Mouse (Mus musculus): ENCODE results near the gene Ctbp2.

Ctbp2 gene

DNA sequence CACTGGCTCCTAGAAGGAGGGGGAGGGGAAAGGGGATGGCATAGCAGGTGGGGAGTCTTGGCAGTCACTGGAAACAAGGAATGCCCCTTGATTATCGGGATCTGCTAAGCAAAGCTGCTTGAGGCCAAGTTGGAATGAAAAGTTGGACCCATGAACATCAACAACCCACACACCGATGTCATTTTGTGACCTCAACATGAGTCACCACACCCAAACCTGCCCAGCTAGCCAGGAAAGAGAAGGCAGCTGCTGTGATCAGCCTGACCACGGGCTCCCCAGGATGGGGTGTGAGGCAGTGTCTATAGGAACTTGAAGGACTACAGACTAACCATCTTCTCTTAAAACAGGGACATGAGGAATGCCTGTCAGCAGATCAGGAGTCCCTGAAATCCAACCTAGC lies 38.7 kb downstream of the Ctbp2 start:
- DNase-seq, result no peak

DNA sequence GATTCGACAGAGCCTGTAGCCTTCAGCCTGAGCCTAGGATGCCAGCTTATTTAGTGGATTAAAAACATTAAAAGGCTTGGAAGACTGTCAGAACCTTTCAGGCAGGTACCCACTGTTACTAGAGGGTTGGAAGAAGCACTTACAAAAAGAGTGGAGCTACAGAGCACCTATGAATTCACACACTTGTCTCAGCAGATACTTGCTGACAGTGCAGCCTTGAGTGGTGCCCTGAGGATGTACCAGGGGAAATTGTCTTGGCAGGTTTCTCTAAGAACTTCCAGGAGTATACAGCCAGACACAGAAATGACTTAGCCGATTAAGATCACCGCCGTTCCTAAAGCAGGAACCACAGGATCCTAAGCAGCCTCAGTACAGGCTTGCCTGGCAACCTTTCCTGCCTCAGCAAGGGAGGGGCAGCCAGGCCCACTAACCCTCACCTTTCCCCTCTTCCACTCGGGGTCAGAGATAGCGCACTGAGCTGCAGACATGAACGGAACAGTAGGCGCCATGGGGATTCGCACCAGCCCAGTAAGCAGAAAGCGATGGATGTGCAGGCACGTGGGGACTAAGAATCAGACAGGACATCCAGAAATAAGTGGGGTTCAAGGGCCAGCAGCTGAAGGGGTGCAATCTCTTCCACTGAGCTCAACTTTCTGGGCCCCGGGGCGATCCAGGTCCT lies 40.1 kb downstream of the Ctbp2 start:
- DNase-seq, result no peak

DNA sequence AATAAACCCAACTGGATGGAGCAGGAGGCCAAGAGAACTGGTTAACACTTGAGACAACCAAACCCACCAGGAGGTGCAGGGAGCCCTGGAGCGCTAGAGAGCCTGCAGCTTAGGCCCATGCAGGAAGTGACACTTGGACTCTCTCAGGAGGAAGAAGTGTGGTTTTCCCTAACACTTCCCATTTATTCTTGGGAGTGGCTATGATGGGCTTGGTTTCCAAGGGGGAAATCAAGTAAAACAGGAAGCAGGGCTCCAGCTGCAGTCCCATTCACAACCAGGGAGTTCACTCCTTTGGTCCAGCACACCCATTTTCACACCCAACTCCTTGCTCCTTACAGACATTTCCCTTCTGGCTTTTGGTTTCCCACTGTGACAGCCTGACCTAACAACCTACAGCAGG lies 45.2 kb downstream of the Ctbp2 start:
- no peak for DNase-seq

DNA sequence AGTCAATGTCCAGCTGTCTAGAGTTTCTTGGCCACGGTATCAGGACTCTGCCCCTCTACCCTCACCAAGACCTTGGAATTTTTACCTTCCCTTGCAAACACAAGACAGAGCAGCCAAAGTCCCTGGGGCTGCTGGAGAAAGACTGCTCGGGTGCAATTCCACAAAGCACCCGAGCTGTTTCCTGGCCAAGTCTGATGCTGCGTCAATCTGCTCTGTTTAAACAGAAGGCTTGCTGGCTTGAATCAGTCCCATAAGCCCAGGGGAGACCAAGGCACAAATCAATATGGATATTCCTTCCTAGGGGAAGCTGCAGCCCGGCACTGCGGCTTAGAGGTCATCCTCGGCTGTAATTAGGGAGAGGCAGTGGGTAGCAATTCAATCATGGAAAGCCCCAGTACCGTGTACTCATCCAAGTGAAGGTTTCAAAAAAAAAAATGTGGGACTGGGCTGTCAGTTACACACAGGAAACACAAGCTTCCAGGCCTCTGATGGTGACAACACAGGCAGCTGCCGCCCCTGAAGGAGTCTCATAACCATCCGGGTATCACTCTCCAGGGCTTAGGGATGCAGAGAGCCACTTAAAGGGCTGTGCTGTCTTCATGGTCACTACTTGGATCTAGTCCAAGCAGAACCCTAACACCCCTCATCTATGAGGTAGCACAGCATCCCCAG lies 49.6 kb downstream of the Ctbp2 start:
- peak; percentile 60 to 68 for DNase-seq

DNA sequence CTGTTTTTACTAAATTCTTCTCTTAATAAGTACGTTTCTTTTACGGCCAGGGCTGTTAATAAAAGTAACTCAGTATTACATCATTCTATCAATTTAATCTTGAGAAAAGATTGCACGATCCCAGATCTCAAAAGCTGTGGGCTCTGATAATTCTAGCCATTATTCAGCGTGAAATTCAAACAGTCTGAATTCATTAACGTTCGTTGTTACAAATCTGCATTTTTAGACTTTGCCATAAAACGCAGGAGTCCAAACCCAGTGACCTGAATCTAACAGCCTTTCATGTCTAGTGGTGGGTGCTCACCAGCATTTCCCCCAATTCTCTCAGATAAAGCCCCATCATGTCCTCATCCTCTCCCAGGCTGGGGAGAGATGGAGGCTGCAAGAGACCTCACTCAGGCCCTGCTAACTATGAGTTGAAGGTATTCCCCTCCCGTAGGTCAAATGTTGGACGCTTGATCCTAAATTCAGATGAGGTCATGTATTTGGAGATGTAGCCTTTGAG lies 51.0 kb downstream of the Ctbp2 start:
- no peak for DNase-seq

DNA sequence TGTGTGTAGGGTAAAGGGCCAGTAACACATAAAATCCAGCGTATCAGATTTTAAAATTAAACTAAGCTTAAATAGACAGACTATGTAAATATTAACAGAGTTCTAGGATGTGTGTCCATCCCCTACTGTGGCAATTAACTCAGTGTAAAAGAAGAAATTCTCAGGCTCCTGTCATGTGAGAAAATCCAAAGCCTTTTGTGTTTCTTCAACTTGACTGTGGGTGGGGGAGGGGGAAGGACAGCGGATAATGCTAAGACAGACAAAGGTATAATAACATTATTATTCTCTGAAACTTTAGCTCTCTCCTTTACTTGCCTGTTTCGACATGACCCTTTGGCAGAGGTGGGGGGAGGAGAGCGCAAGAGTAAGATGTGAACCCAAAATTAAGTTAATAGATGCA lies 51.6 kb downstream of the Ctbp2 start:
- DNase-seq, result peak in 1 of 2 experiments; percentile 46

DNA sequence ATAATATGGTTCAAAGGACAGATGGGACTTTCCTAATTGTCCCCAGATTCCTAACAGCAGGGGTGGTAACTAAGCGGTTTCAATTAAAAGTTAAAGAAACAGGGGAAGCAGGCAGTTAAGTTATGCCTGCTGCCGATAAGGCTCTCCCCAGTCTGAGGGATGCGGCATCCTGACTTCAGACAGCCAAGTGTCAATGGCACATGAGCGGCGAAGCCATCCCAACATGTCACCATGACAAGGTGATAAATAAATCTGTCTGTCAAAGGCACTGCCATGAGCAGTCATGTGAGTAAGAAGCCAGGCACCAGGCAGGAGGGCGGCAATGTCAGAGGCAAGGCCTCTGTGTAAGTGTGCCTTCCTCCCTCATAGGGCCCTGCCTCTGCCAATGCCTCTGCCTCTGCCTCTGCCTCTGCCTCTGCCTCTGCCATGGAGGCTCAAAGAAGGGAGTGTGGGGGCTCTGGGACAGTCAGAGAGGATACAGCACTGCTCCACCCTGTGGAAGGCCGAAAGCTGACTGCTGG lies 56.8 kb downstream of the Ctbp2 start:
- DNase-seq, result no peak

DNA sequence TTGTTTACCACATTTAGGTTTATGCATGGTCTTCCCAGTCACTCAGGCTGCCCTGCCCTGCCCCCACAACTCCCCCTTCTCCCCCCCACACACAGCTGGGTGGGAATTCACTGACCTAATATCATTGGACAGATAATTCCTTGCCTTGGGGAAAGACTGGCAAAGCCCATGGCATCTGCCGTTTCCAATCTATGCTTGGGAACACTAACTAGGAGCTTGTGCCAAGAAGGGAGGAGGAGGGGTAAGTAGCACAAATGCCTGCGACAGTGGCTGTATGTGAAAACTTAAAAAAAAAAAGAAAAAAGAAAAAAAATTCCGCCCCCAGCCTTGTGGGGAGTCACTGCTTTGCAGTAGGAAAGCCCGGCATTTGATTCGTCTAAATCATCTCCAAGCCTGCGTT lies 57.4 kb downstream of the Ctbp2 start:
- DNase-seq, result no peak

DNA sequence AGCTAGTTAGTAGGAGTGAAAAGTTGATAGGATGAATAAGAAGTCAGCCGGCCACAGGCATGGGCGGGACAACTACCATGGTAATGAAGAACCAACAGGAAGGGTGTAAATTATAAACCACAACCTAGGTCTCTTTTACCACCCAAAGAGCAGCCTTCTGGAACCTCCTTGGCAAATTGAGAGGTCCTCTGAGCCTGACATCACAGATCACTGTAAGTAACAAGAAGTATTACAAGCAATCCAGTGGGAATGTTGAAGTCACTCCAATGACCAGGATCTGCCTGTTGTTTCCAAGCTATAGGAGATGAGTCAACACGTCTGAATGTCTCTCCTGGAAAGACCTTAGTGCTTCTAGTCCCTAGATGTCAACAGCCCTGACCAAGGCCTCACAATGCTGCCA lies 62.1 kb downstream of the Ctbp2 start:
- DNase-seq, result peak; percentile 42 to 50

DNA sequence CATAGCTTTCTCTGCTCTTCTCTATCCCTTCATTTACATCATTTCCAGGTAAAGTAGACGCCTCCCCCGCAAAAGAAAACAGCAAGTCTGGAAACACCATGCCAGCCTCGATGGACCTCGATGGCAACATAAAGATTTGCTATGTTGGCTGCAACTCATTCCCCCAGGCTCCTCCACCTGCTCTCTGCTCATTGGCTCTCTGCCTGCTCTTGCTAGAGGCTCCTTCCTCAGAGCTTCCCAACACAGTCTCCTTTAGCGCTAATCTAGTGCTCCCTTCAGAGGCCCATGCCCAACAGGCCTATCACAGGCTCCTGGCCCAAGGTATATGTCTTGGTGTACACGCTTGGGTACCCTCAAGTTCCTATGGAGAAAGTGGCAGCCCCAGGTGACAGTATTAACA lies 64.0 kb downstream of the Ctbp2 start:
- DNase-seq, result no peak

DNA sequence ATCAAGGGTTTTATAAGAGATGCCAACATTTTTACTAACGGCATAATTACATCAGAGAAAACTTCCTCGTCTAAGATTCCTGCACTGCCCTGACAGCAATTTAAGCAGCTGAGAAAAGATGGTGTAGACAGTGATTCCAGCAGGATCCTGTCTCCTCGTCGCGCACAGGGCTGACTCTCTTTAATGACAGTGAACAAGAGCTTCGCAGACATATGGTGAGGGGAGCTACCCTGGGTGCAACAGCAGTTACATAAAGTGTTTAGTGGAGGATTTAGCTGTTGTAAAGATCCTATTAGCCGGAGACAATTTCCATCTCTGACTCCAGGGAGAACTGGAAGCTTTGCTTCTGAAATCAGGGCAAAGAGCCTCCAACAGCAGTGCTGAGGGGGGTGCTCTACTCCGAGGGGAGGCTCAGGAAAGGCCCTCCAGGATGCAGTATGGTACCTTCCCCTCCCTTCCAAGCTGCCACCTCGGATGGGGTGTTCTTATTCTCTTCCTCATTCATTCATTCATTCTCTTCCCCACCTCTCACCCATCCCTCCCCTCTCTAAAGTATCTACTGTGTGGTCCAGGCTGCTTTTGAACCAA lies 64.5 kb downstream of the Ctbp2 start:
- no peak for DNase-seq

DNA sequence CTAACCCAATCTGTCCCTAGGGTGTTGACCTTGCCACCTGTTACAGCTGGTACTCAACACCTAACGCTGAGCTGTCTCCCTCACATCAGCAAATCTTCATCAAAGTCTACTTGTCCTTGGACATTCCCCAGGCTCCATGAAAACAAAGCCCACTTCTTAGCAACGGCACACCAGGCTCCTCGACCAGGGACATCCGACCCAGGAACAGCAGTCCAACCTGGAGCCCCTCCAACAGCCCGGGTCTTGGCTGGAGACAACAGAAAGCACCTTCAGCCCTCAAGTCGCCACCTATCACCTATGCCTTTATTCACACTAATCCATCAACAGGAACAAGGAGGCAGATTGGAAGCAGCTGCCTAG lies 65.0 kb downstream of the Ctbp2 start:
- no peak for DNase-seq

DNA sequence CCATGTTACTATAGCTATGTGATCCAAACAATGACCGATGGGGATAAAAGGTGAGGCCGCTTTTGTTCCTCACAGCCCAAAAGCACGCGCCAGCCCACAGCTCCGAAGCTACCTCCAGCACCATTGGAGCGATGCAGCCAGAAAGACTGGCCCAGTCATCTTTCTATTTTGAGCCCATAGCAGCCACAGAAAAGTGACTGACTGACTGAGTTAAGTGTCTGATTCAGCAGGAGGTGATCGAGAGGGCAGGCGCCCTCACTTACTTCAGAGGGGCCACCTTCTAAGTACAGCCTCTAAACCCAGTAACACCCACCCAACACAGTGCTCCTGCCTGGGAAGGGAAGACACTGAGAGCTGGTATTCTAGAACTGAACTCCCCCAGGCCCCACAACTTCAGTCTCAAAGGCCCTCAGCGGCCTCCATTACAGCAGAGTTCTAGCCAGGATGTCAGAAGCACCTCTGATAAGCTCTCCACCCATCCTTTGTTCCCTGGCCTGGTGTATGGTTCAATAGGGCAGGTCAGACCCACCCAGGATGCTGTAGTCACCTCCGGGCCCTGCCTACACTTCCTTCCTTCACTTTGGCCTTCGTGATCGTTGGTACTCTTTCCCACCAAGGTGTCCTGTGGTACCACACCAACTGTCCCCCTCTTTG lies 65.5 kb downstream of the Ctbp2 start:
- no peak for DNase-seq

DNA sequence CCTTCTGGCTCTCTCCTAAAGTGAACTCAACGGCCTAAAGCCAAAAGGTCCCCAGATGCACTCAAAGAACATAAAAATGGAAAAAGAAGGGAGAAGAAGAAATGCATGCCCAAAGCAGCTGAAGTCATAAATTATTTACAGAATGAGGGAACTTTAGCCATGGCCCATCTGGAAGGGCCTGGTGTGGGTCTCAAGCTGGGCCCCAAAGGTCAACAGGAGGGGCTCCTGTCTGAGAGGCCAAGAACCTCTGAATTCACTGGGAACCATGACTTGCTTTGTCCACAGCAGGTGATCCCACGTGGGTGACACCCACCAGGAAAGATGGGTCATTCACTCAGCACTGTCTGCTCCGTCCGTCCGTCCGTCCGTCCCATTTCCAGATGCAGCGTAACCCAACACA lies 67.2 kb downstream of the Ctbp2 start:
- peak; percentile 46 to 63 for DNase-seq

DNA sequence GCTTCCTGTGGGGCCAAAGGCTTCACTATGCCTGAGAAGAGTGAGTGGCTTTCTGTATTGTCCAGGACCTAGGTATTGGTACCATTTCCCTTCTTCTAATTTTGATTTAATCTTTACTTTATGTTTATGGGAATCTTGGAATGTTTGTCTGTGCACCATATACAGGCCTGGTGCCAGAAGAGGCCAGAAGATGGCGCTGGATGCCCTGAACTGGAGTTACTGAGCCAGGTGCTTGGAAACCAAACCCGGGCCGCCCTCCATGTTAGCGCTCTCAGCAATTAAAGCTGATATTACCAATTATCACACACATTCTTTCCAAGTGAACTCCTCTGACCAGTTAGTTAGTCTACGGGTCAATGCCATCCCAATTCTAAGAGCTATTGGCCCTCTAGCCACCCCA lies 69.7 kb downstream of the Ctbp2 start:
- peak in 1 of 2 experiments; percentile 62 for DNase-seq

DNA sequence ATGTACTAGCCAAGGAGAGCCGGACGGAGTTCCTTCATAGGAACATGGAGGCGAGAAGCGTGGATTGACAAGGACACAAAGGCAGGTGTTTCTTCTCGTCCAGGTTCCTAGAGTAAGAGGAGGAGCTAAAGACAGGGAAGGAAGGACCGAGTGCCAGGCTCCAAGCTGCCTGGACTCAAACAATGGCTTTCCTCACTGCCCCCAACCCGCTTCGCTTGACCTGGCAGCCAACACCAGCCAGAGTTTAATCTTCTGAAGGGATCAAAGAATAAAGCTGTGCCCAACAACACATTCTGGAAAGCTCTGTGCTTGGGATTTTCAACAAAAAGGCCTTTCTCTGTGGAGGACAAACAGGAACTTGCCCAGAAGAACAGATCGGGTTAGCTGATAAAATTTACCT lies 70.4 kb downstream of the Ctbp2 start:
- peak; percentile 49 to 50 for DNase-seq

DNA sequence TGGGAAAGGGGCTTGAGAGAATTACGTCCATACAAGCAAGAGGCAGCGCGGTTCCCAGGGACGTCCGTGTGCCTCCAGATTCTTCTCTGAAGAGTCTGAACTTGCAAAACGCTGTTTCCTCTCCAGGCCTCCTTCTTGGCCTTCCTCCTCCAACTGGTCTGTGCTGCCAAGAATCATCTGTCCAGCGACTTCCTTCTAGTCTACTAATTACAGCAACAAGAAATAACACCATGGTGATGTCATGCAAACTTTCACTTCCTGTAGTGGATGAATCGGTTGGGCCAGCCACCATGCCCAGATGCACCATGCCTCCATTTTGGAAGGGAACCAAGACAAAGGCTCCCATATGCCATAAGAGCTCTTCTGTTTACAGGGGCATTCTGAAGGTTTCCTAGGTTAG lies 71.3 kb downstream of the Ctbp2 start:
- DNase-seq, result peak; percentile 54 to 74

DNA sequence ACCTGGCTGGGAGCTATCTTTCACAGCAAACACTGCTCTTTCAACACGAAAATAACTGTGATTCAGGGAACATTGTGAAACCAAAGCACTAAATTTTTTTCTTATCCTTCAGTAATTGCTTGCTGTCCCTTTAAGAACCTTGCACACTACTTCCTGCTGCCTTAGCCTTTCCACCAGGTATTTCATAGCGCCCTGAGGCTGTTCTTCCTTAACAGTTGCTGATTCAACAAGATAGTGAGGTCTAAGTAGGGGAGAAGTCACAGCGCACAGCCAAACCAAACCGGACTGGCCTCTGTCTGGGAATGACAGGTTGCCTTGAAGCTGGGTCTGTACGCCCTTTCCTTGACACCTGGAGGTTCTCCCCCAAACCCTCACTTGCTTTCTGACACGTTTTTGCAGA lies 73.5 kb downstream of the Ctbp2 start:
- peak; percentile 67 to 86 for DNase-seq

DNA sequence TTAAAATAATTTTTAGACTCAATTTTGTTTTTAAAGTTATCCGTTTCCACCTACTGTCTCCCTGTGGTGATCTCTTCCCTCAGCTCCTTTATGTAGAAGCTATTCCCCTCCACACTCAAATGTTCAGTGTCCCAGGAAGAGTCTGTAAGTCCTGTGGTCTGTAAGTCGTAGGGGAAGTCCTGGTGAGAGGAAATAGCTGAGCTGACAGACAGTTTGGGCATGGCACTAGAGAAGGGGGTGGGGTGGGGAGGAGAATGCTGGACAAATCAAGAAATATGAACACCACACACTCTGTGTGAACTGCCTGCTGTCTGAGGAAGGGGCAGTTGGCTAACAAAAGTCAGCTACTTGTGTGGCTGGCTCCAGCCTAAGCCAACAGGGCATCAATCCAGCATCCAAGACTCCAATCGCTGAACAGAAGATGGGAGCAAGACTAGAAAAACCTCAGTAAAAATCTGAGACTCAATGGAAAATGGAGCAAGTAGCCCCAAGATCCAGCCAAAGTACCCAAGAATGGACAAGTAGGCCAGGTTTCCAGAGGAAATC lies 76.0 kb downstream of the Ctbp2 start:
- no peak for DNase-seq

DNA sequence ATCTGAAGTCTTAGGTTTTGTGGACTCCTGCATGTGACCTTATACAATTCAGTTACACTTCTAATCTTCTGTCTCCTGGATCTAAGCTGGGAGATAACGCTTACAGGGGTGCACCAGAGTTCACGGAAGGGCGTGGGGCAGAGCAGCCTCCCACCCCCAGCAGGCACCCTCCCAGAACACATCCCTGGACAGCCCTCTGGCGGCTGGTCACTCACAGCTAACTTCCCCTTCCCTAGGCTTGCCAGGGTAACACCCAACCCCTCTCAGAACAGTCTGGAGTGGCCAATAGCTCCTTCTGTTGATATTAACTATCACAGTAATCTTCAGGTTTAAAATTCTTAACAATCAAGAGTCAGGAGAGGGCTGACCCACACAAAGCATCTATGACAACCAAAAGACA lies 76.9 kb downstream of the Ctbp2 start:
- peak; percentile 58 to 59 for DNase-seq

DNA sequence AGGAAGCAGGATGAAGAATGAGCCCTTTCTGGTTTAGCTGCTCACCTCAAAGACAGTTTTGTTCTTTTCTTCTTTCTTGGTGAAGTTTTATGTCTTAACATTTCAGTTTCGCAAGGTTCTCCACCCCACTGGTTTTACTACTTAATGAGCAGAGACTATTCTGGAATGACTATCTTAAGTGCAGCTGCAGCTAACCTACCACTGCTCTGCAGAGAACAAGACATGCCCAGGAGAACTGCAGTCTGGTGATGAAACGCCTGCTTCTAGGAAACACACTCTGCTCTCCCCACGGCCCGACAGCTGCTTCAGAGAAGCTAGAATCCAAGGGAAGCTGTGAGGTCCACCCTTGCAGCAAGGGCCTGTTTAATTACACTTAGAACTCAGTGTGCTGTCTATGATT lies 79.4 kb downstream of the Ctbp2 start:
- no peak for DNase-seq

DNA sequence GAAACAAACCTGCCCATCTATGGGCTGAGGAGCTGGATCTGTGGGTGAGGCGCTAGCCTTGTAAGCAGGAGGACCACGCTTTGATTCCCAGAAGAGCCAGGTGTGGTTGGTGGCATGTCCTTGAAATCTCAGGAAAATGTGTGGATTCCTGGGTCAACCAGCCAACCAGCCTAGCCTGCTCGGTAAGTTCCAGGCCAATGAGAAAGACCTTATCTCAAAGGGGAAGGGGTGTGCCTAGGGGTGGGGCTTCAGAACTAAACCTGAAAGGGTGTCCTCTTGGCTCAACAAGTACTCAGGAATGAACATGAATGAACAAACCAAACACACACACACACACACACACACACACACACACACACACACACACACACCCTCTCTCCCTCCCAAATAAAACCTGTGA lies 82.4 kb downstream of the Ctbp2 start:
- DNase-seq, result peak in 1 of 2 experiments; percentile 45

DNA sequence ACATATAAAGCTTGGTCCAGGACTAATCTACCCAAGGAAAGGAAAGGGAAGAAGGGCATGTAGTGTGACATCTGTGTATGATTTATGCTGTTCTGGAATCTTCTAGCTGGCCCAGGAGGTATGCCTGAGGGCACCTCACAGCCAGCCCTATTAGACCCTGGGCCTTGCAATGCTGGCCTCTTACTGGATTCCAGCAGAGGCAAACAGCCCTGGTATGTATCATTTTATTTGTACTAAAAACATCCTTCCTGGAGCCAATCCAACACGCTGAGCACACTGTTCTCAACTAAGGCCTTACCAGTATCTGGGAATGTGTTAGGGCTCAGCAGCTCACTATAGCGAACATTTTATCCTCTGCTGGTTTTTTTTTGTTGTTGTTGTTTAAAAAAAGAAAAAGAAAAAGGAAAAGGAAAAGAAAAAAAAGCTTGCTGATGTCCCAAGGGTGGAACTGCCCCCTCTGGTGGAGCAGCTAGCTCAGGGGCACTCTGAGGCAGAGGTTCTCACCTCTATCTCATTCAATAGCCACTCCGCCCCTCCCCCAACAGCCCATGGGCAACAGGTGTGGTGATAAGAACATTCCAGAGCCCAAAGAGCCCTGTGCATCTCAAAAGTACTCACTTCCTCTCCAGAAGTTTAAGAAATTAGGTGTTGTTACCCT lies 83.3 kb downstream of the Ctbp2 start:
- DNase-seq, result peak; percentile 61 to 78
